Mouse (Mus musculus): ENCODE results near the gene Specc1. TPM values are rescaled to one million over a fixed set of nuclear protein-coding genes. Genes with fewer than 3 reads are reported as not detected.

The Specc1 gene
- polyA plus RNA-seq, 1 experiment from 2014 or later, result 12.0 TPM

DNA sequence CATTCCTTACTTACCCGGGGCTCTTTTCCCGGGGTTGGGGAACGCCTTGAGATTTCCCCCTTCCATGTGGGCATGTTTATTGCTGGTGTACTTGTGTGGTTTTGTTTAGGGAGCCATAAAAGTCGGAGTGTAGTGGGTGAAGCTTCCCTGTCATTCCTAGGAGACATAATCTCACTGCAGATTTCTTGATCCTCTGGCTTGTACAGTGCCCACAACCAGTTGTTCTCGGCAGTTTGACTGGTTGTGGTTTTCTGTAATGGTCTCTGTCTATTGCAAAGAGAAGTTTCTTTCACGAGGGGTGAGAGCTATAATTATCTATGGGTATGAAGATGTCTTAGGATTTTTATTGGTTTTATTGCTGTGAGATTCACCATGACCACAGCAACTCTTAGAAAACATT is 78.0 kb downstream of the Specc1 start:
- no peak overlapping the region for H3K4me3 ChIP-seq
- no peaks in the 10 kb centered on the region for H3K27me3 ChIP-seq
- no peaks in the 10 kb centered on the region for H3K9me3 ChIP-seq
- WGBS, result 72% methylated on average over 6 of the region's 6 CpGs
- no peak overlapping the region for H3K4me2 ChIP-seq
- no peak overlapping the region for H3K9ac ChIP-seq
- no peaks in the 10 kb centered on the region for H3K36me3 ChIP-seq
- H3K27ac ChIP-seq, result no peak overlapping the region
- ATAC-seq (ENCODE audit: borderline replicate concordance, extremely low read depth, low FRiP score, low TSS enrichment), result no peak
- H3K4me1 ChIP-seq, result no peaks in the 10 kb centered on the region

DNA sequence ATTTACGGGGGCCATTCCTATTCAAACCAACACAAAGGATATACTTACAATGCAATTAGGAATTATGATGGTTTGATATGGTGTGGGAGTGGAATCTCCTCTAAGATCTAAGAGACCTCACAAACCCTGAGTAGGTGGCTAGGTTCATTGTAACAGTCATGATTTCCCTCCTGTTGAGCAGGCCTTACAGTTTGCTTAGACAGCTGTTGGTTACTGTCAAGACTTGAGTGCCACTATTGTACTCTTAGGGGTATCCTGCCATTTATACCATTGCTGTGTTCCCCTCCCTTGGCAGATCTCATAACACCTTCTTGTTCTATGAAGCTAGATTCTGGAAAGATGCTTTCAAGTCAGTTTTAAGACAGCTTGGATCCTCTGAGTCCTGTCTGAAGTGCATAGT is 78.7 kb downstream of the Specc1 start:
- 92% methylated on average over 1 of the region's 1 CpGs for WGBS
- Histone ChIP-seq H3K4me3 (no peak overlapping the region), H3K27me3 (no peaks in the 10 kb centered on the region), H3K9me3 (no peaks in the 10 kb centered on the region), H3K36me3 (no peaks in the 10 kb centered on the region), H3K9ac (no peak overlapping the region), H3K27ac (no peak overlapping the region), H3K4me2 (no peak overlapping the region), H3K4me1 (no peaks in the 10 kb centered on the region)
- ATAC-seq (ENCODE audit: borderline replicate concordance, extremely low read depth, low FRiP score, low TSS enrichment), result no peak

DNA sequence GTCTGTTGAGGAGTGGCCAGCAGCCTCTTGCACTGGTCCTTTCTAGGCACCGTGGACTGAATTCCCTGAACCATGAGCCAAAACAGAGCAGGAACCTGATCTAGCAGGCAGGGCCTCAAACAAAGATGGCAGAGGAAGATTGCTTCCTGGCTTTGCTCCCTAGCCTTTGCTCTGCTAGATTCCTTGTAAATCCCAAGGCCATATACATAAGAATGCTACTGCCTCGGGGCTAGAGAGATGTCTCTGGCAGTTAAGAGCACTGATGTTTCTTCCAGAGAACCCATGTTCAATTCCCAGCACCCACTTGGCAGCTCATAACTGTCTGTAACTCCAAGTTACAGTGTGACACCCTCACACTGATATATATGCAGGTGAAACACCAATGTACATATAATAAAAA is 83.6 kb downstream of the Specc1 start:
- H3K4me2 ChIP-seq, result no peak overlapping the region
- no peak for ATAC-seq (ENCODE audit: borderline replicate concordance, extremely low read depth, low FRiP score, low TSS enrichment)
- no peaks in the 10 kb centered on the region for H3K4me1 ChIP-seq
- H3K36me3 ChIP-seq, result no peaks in the 10 kb centered on the region
- no peaks in the 10 kb centered on the region for H3K9me3 ChIP-seq
- no peak overlapping the region for H3K4me3 ChIP-seq
- no peak overlapping the region for H3K27ac ChIP-seq
- 67% methylated on average over 2 of the region's 2 CpGs for WGBS
- no peak overlapping the region for H3K9ac ChIP-seq
- H3K27me3 ChIP-seq, result no peaks in the 10 kb centered on the region

DNA sequence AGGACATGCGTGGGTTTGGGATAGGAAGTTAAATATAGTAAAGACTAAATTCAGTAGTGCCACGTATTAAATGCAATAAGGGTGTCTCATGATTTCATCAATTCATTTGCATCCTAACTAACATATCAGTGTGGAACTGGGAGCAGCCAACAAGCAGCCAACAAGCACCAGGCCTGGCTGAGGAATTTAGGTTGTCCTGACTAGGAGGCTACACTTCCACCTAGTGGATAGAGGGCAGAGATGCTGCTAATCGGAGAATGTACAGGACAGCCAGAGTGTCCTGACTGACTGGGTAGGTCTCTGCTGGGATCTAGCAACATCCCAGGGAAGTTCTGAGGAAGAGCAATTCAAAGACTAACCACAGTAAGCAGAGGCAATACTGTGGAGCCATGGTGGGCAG is 88.1 kb downstream of the Specc1 start:
- Histone ChIP-seq H3K4me3 (no peak overlapping the region), H3K9me3 (no peaks in the 10 kb centered on the region), H3K4me1 (no peaks in the 10 kb centered on the region), H3K4me2 (no peak overlapping the region), H3K9ac (no peak overlapping the region), H3K27ac (no peak overlapping the region), H3K36me3 (no peaks in the 10 kb centered on the region), H3K27me3 (no peaks in the 10 kb centered on the region)
- ATAC-seq (ENCODE audit: borderline replicate concordance, extremely low read depth, low FRiP score, low TSS enrichment), result no peak
- 39% methylated on average over 3 of the region's 3 CpGs for WGBS

DNA sequence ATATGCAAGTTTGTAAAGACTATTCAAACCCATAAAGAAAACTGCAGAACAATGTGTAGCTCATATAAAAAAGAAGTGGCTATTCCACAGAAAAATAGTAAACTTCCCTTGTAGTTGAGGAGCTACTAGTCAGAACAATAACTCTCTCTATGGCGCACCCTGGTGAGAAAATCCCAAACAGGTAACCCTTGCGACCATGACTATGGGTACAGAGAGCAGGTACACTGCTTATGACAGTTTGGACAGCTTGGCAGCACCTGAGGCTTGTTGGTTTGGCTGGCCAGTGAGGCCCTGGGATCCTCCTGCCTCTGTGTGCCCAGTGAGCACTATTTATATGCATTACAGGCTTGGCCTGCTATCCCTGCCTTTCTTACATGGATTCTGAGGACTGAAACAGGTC is 89.4 kb downstream of the Specc1 start:
- WGBS, result 39% methylated on average over 2 of the region's 2 CpGs
- Histone ChIP-seq H3K9me3 (no peaks in the 10 kb centered on the region), H3K27me3 (no peaks in the 10 kb centered on the region), H3K4me1 (no peaks in the 10 kb centered on the region), H3K9ac (no peak overlapping the region), H3K27ac (no peak overlapping the region), H3K4me2 (no peak overlapping the region), H3K4me3 (no peak overlapping the region), H3K36me3 (no peaks in the 10 kb centered on the region)
- ATAC-seq (ENCODE audit: borderline replicate concordance, extremely low read depth, low FRiP score, low TSS enrichment), result no peak

DNA sequence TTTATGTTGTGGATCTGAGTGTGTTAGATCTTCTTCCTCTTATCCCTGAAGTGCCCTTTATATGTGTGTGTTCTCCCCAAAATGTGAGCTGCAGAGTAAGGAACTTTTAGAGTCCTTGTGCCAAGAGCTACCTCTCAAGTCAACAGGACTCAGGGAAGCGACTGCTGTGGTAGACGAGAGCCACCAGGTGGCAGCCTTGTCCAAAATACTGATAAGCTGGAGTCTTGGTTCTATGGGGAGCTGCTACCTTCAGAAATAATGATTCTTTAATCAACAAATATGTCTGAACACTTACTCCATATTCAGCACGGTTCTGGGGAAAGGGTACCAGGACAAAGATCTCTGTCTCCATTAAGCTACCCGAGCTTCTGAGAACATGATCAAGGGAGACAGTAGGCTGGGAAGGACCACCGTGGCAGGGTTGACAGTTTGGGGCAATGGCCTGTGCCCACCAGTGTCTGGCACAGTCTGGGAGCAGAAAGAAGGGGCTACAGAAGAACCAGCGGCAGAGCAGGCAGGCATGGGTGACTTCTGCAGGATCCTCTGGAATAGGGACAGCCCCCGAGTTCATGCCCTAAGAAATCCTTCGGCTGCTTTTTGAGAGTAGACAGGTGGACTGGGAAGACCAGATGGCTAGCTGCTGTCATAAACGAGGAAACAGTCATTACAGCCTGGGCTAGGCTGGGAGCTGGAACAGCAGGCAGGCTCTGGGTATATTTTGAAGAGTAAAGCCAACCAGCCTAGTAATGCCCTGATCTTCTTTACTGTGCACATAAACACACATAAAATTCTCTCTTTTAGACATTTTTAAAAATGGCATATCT is 91.5 kb downstream of the Specc1 start:
- WGBS, result 41% methylated on average over 9 of the region's 9 CpGs
- no peak for ATAC-seq (ENCODE audit: borderline replicate concordance, extremely low read depth, low FRiP score, low TSS enrichment)
- H3K27me3 ChIP-seq, result no peaks in the 10 kb centered on the region
- no peak overlapping the region for H3K27ac ChIP-seq
- no peaks in the 10 kb centered on the region for H3K4me1 ChIP-seq
- H3K4me2 ChIP-seq, result no peak overlapping the region
- H3K4me3 ChIP-seq, result no peak overlapping the region
- no peaks in the 10 kb centered on the region for H3K9me3 ChIP-seq
- no peak overlapping the region for H3K9ac ChIP-seq
- H3K36me3 ChIP-seq, result no peaks in the 10 kb centered on the region

DNA sequence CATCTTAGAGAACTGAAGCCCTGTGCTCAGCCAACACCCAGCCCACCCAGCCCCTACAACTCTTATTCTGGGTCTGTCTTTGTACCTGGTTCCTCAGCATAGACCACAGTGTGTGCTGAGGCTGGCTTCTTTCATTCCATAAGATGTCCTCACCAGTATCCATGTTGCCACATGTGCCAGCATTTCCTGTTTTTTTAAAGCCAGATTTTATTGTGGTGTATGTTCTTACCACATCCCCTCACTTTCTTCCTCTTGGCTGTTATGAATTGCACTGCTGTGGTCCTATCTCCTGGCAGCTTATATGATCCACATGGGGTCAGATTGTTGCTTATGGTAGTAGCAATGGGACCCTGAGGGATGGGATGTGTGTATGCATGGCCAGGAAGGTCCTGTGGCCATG is 92.6 kb downstream of the Specc1 start:
- Histone ChIP-seq H3K4me3 (no peak overlapping the region), H3K4me2 (no peak overlapping the region), H3K9me3 (no peaks in the 10 kb centered on the region), H3K27me3 (no peaks in the 10 kb centered on the region), H3K36me3 (no peaks in the 10 kb centered on the region), H3K4me1 (no peaks in the 10 kb centered on the region), H3K9ac (no peak overlapping the region), H3K27ac (no peak overlapping the region)
- ATAC-seq (ENCODE audit: borderline replicate concordance, extremely low read depth, low FRiP score, low TSS enrichment), result no peak

DNA sequence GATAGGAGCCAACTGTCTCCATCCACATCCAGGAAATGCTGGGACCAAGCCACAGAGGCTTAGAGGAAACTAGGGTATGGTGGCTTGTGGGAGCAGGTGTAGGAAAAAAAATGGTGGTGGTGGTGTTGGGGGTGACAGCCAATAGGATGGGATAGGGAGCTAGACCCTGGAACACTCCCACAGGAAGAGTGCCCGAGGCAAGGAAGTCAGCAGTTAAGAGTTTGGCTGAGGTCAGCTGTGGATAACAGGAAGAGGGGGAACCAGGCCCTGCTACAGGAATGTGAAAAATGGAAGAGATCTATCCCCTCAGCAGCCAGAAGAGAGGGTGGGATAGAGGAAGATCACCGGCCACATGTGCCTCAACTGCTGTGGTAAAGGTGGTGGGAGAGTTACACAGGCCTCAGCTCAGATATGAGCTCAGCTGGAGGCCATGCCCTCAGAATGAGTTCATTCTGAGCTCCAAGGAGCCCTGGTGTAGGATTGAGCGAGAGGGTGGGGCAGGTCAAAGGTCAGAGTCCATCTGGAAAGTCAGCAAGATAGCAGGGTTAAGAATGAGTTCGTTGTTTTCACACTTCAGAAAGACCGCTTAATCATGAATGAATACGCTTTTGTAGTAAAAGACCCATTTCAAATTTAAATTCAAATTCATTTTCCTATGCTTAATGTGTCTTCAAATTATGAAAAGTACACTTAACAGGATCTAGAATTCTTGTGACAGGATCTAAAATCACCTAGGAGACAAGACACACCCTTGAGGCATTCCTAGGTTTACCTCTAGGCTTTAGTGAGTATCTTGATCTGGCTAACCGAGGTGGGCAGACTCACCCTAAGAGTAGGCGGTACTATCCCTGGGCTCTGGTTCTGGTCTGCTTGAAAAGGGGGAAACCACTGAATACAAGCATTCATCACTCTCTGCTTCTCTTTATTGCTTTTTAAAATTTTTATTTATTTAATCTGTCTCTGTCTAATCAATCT is 94.1 kb downstream of the Specc1 start:
- no peak for ATAC-seq (ENCODE audit: borderline replicate concordance, extremely low read depth, low FRiP score, low TSS enrichment)
- H3K36me3 ChIP-seq, result no peaks in the 10 kb centered on the region
- H3K27ac ChIP-seq, result no peak overlapping the region
- H3K27me3 ChIP-seq, result no peaks in the 10 kb centered on the region
- H3K9ac ChIP-seq, result no peak overlapping the region
- H3K9me3 ChIP-seq, result no peaks in the 10 kb centered on the region
- 56% methylated on average over 8 of the region's 8 CpGs for WGBS
- no peak overlapping the region for H3K4me3 ChIP-seq
- no peak overlapping the region for H3K4me2 ChIP-seq
- H3K4me1 ChIP-seq, result no peaks in the 10 kb centered on the region

DNA sequence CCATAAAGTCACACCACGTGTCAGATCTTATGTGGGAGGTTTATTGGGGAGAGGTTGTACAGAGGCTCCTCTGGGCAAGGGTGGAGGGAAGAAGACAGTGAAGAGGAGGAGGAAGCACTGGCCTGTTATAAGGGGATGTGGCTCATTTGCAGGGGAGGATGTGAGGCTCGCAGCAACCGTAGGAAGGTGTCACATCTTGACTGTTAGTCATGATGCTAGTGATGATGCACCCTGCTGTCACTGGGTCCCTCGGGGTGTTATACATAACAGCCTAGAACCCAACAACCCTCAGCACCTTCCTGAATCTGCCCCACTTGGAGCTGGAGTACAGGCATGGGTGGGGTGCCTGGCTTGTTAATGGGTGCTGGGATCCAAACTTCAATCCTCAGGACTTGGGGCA is 94.9 kb downstream of the Specc1 start:
- H3K27me3 ChIP-seq, result no peaks in the 10 kb centered on the region
- no peaks in the 10 kb centered on the region for H3K9me3 ChIP-seq
- WGBS, result 87% methylated on average over 4 of the region's 4 CpGs

DNA sequence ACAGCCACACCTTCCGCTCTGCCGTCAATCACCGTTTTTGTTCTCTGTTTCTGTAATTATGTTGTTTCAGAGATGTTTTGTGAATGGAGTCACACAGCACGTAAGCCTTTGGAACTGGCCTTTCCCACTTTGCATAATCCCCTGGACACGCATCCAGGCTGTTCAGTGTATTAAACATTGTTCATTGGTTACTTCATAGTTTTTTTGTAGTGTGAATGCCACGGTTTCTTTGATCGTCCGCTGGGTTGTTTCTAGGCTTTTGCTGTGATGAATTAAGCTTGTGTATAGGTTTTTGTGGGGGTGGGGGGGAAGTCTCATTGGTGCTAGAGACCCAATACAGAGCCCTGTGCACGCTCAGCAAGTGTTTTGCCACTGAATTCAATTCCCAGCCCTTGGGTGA is 97.4 kb downstream of the Specc1 start:
- no peaks in the 10 kb centered on the region for H3K36me3 ChIP-seq
- H3K4me2 ChIP-seq, result no peak overlapping the region
- H3K9ac ChIP-seq, result no peak overlapping the region
- no peaks in the 10 kb centered on the region for H3K9me3 ChIP-seq
- no peak overlapping the region for H3K27ac ChIP-seq
- no peak for ATAC-seq (ENCODE audit: borderline replicate concordance, extremely low read depth, low FRiP score, low TSS enrichment)
- no peaks in the 10 kb centered on the region for H3K4me1 ChIP-seq
- no peak overlapping the region for H3K4me3 ChIP-seq
- H3K27me3 ChIP-seq, result no peaks in the 10 kb centered on the region
- 82% methylated on average over 9 of the region's 9 CpGs for WGBS

More for the DNA sequence above, 94.9 kb downstream of the Specc1 start:
- Histone ChIP-seq H3K36me3 (no peaks in the 10 kb centered on the region), H3K4me3 (no peak overlapping the region), H3K4me1 (no peaks in the 10 kb centered on the region), H3K4me2 (no peak overlapping the region), H3K27ac (no peak overlapping the region), H3K9ac (no peak overlapping the region)
- no peak for ATAC-seq (ENCODE audit: borderline replicate concordance, extremely low read depth, low FRiP score, low TSS enrichment)

DNA sequence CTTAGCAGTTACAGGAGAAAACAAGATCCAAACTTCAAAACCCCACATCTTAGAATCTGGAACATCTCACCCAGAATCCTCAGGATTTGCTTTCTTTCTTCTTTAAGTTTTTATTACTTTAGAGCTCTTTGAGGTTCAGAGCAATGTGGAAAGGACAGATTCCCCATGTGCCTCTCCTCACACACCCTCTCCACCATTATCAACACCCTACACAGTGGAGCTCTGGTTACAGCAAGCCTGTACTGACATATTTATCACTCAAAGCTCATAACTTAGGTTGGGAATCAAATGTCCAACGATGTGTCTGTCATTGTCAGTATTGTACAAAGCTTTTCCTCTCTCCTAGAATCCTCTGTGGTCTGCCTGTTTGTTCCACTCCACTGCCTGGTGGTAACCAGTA is 108.0 kb downstream of the Specc1 start:
- H3K4me1 ChIP-seq, result no peaks in the 10 kb centered on the region
- H3K36me3 ChIP-seq, result no peaks in the 10 kb centered on the region
- no peaks in the 10 kb centered on the region for H3K9me3 ChIP-seq
- no peak overlapping the region for H3K9ac ChIP-seq
- H3K27ac ChIP-seq, result no peak overlapping the region
- H3K27me3 ChIP-seq, result no peaks in the 10 kb centered on the region
- WGBS, result 46% methylated on average over 1 of the region's 1 CpGs
- ATAC-seq (ENCODE audit: borderline replicate concordance, extremely low read depth, low FRiP score, low TSS enrichment), result no peak
- H3K4me3 ChIP-seq, result no peak overlapping the region
- no peak overlapping the region for H3K4me2 ChIP-seq

DNA sequence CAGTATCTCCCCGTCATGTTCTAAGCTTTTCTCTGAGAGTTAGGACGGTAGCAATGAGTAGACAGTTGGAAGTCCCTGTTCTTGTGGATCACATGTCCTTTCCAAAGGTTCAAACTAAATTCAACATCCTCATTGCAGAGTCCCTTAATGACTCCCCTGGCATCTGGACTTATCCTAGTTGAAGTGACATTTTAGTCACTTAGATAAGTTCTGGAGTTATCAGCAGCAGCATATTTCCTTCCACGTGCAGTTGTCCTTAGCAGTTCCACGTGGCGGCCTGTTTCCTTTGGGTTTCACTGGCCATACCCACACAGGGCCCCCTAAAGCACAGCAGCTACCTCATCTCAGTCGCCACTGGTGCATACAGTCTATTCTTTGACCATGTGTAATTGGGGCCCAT is 109.1 kb downstream of the Specc1 start:
- 61% methylated on average over 6 of the region's 6 CpGs for WGBS
- H3K27me3 ChIP-seq, result no peaks in the 10 kb centered on the region
- H3K9ac ChIP-seq, result no peak overlapping the region
- no peaks in the 10 kb centered on the region for H3K36me3 ChIP-seq
- no peak overlapping the region for H3K4me3 ChIP-seq
- no peak overlapping the region for H3K4me2 ChIP-seq
- H3K27ac ChIP-seq, result no peak overlapping the region
- H3K4me1 ChIP-seq, result no peaks in the 10 kb centered on the region
- no peaks in the 10 kb centered on the region for H3K9me3 ChIP-seq
- ATAC-seq (ENCODE audit: borderline replicate concordance, extremely low read depth, low FRiP score, low TSS enrichment), result no peak
